Mouse (Mus musculus) hindbrain, embryonic 12.5 days (tissue): ENCODE measurements around the gene Swt1. TPM values are rescaled to one million over a fixed set of nuclear protein-coding genes. Genes with fewer than 3 reads are reported as not detected.
A peak's percentile ranks its signal among the peaks of the same experiment; 100 is the strongest.
"Not testable (repeated sequence)": the region's sequence is repeated elsewhere in the genome, so short reads cannot be mapped to it uniquely, and the experiment has no call there.

Source experiments
- ATAC-seq: fragments of 200-750 bp; cut with Nextera tagmentation; 2 replicates; pipeline ENCODE4 v1.8.0; 2017; ENCODE audit warnings: moderate TSS enrichment; ENCODE audit not compliant: low FRiP score
- H3K27ac ChIP-seq: fragments of 300-500 bp; sonication (generic); 2 replicates; pipeline ENCODE4 v1.5.1; 2016; ENCODE audit warnings: mild to moderate bottlenecking
- H3K27me3 ChIP-seq: fragments of 300-500 bp; sonication (generic); 2 replicates; pipeline ENCODE4 v1.6.1; 2016; ENCODE audit warnings: mild to moderate bottlenecking
- H3K36me3 ChIP-seq: fragments of 300-500 bp; sonication (generic); 2 replicates; pipeline ENCODE4 v1.6.1; 2016; ENCODE audit warnings: mild to moderate bottlenecking
- H3K4me1 ChIP-seq: fragments of 300-500 bp; sonication (generic); 2 replicates; pipeline ENCODE4 v1.6.1; 2016
- H3K4me2 ChIP-seq: fragments of 300-500 bp; sonication (generic); replicated peaks from 2 replicates; pipeline ENCODE4 v1.6.1; 2016; ENCODE audit warnings: mild to moderate bottlenecking
- H3K4me3 ChIP-seq: fragments of 300-500 bp; sonication (generic); 2 replicates; pipeline ENCODE4 v1.5.1; 2016; ENCODE audit warnings: mild to moderate bottlenecking
- H3K9ac ChIP-seq: fragments of 300-500 bp; sonication (generic); 2 replicates; pipeline ENCODE4 v1.6.1; 2016; ENCODE audit warnings: mild to moderate bottlenecking, moderate library complexity
- H3K9me3 ChIP-seq: fragments of 300-500 bp; sonication (generic); replicated peaks from 2 replicates; pipeline ENCODE4 v1.6.1; 2016; ENCODE audit warnings: mild to moderate bottlenecking
- WGBS: fragments of 180-500 bp; shearing (Covaris S2); methylation state at CpG from one replicate; pipeline ENCODE4 v1.1.7; 2016; 5-methylcytosine and 5-hydroxymethylcytosine counted together
- polyA plus RNA-seq: library from polyadenylated mRNA; unstranded; fragments of >200 nt; fragmentation: Nextera tagmentation; extraction: Ambion mirVana; gene quantifications from 2 replicates; pipeline ENCODE4 v1.2.1, GENCODE M21; 2016

The Swt1 gene
- polyA plus RNA-seq, 1 experiment from 2014 or later = 28.8 TPM

DNA sequence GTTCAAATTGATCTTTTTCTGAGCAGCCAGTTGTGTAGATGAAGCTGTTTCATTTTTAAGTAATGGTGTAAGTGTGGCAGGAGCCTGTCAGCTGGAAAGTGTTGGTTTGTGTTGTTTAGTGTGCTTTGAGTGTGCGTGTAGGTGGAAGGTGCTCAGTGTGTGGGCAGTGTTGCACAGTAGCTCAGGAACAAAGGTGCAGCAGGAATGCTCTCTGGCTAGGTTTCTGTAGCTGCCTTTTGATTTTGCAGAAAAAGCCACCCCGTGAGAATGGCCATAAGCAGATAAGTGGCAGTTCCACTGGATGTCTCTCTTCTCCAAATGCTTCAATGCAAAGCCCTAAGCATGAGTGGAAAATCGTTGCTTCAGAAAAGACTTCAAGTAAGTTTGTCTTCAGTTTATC is 68.9 kb downstream of the Swt1 start:
- peaks cover 85% of the 10 kb centered on the region for H3K36me3 ChIP-seq
- 87% methylated on average over 3 of the region's 3 CpGs for WGBS
- H3K27ac ChIP-seq = no peak overlapping the region
- no peak for ATAC-seq
- H3K27me3 ChIP-seq = no peaks in the 10 kb centered on the region
- H3K9ac ChIP-seq = no peak overlapping the region
- H3K4me3 ChIP-seq = no peak overlapping the region
- no peak overlapping the region for H3K4me2 ChIP-seq
- no peaks in the 10 kb centered on the region for H3K4me1 ChIP-seq
- no peaks in the 10 kb centered on the region for H3K9me3 ChIP-seq

DNA sequence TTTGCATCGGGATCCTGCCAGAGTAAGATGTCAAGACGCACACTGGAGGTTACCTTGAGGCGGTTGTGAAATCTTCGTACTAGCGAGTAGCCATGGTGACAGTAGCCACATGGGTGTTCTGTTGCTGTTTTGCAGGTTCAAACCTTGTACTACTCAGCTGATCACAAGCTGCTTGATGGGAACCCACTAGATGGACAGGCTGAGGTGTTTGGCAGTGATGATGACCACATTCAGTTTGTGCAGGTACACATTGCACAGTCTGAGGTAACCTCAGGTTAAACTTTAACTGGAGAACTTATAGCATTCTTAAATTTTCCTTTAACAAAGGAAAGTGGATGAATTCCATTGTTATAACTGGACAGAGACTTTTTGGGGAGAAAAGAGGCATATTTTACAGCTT is 72.3 kb downstream of the Swt1 start:
- Histone ChIP-seq H3K9ac (no peak overlapping the region), H3K4me3 (no peak overlapping the region), H3K27me3 (no peaks in the 10 kb centered on the region), H3K4me1 (no peaks in the 10 kb centered on the region), H3K4me2 (no peak overlapping the region), H3K27ac (no peak overlapping the region), H3K9me3 (no peaks in the 10 kb centered on the region), H3K36me3 (peaks cover 93% of the 10 kb centered on the region)
- no peak for ATAC-seq
- WGBS = 93% methylated on average over 5 of the region's 5 CpGs

DNA sequence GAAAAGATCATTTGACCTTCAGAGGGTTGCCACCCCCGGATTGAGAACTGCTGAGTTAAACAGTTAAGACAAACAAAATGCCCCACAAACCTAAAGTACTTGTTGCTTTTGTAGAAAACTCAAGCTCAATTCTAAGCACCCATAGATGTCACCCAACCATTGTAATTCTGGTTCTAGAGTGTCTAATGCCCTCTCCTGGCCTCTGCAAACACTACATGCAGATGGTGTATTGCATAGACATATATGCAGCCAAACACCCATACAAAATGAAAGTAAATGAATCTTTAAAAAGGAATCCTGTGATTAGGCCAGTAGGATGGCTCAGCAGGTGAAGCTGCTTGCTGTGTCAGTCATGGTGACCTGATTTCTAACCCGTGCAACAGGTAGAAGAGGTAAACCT is 75.3 kb downstream of the Swt1 start:
- Histone ChIP-seq H3K9ac (no peak overlapping the region), H3K4me1 (peaks cover 5% of the 10 kb centered on the region), H3K9me3 (no peaks in the 10 kb centered on the region), H3K36me3 (peaks cover 73% of the 10 kb centered on the region), H3K4me3 (no peak overlapping the region), H3K27ac (no peak overlapping the region), H3K4me2 (no peak overlapping the region), H3K27me3 (no peaks in the 10 kb centered on the region)
- 87% methylated on average over 2 of the region's 2 CpGs for WGBS
- no peak for ATAC-seq

DNA sequence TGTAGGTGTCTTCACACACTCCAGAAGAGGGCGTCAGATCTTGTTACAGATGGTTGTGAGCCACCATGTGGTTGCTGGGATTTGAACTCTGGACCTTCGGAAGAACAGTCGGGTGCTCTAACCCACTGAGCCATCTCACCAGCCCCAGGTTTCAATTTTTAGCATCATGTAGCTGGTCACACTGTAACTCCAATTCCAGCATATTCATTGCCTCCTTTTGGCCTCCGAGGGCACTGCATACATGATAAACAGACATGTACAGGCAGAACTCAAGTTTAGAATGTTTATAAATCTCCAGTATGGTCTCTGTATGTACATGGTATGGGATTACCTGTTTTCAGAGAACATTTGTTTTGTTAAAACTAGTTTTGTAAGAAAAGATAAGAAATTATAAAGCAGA is 80.0 kb downstream of the Swt1 start:
- ATAC-seq, H3K27ac ChIP-seq, H3K27me3 ChIP-seq, H3K4me2 ChIP-seq, H3K9me3 ChIP-seq, H3K4me3 ChIP-seq, H3K9ac ChIP-seq: not testable (repeated sequence)
- WGBS = 85% methylated on average over 4 of the region's 4 CpGs
- peaks cover 32% of the 10 kb centered on the region for H3K36me3 ChIP-seq
- H3K4me1 ChIP-seq = peaks cover 25% of the 10 kb centered on the region

DNA sequence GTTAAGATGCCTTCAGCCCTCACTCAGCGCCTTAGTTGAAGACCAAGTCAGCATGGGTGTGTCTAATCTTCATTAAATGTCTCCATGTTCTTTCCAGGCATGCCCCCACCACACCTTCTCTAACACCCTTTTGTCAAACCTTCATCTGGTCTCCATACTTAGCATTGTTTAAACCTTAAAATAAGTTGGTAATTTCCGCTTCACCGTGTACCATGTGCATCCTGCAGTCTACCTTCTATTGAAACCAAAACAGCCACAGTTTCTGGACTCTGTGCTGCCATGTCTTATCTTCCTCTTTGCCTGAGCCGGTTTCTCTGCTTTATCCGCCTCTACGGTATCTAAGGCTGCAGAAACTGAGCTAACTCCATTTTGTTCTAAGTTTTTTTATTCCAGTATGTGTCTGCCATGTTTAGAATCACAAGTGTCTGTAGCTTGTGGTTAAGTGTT is 81.6 kb downstream of the Swt1 start:
- WGBS = 55% methylated on average over 6 of the region's 6 CpGs
- Histone ChIP-seq H3K27me3 (no peaks in the 10 kb centered on the region), H3K4me2 (peak overlapping the region; percentile 62), H3K27ac (no peak overlapping the region), H3K36me3 (peaks cover 18% of the 10 kb centered on the region), H3K4me1 (peaks cover 32% of the 10 kb centered on the region), H3K9ac (peak overlapping the region; percentile 3), H3K4me3 (peak overlapping the region; percentile 95), H3K9me3 (no peaks in the 10 kb centered on the region)
- ATAC-seq = no peak

DNA sequence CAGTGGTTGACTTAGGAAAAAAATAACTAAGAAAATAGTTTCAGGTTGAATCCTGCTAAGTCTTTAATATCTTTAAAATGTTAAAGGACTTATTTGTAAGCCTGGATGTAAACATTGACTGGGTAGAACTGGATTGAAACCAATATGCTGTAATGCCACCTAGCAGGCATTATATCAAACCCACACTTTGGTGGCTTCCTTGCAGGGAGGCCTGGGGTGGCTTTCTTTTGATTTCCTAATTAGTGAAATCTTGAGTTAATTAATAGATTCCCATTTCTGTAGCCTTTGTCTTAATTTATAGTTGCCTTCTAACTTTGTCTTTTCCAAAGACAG is 82.4 kb downstream of the Swt1 start:
- H3K27ac ChIP-seq = no peak overlapping the region
- H3K4me3 ChIP-seq = peak overlapping the region; percentile 95
- H3K9me3 ChIP-seq = no peaks in the 10 kb centered on the region
- peak overlapping the region; percentile 62 for H3K4me2 ChIP-seq
- H3K9ac ChIP-seq = peak overlapping the region; percentile 98
- H3K4me1 ChIP-seq = peaks cover 32% of the 10 kb centered on the region
- ATAC-seq = no peak
- H3K36me3 ChIP-seq = peaks cover 10% of the 10 kb centered on the region
- H3K27me3 ChIP-seq = no peaks in the 10 kb centered on the region

DNA sequence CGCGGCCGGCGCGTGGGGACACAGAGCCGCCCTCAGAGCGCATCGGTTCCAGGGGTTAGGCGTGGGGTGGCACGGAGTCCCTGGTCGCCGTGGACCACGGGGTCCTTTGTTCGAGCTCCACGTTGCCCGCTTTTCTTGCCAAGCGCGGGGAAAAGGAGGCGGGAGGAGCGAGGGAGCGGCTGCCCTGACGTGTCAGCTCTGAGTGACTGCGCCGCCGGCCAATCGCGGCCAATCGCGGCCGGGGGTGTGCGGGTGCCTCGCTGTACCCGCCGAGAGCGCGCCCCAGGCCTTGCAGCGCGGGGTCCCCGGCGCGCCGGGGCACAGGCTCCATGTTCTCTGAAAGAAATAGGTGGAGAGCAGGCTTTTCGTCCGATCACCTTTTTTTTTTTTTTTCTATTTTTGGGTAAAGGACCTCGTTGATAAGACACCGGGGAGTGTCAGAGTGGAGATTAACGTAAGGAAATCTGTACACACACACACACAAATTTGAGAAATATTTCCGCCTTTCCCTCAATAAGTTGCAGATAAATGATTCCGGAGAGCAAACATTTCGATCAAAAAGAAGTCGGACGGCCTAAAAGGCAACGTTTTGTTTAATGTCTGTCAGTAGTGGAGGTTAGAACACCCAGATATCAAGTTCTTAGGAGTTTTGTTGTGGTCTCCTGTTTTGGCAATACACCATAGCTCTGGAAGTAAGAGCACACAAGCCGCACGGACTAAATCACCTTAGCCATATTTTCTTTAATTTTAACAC is 83.0 kb downstream of the Swt1 start:
- Histone ChIP-seq H3K27me3 (no peaks in the 10 kb centered on the region), H3K27ac (peak overlapping the region; percentile 95), H3K4me2 (peak overlapping the region; percentile 62), H3K36me3 (peaks cover 8% of the 10 kb centered on the region), H3K9ac (peak overlapping the region; percentile 98), H3K9me3 (no peaks in the 10 kb centered on the region), H3K4me3 (peak overlapping the region; percentile 95), H3K4me1 (peaks cover 32% of the 10 kb centered on the region)
- ATAC-seq = peak; percentile 87
- WGBS = under 1% methylated on average over 55 of the region's 55 CpGs

DNA sequence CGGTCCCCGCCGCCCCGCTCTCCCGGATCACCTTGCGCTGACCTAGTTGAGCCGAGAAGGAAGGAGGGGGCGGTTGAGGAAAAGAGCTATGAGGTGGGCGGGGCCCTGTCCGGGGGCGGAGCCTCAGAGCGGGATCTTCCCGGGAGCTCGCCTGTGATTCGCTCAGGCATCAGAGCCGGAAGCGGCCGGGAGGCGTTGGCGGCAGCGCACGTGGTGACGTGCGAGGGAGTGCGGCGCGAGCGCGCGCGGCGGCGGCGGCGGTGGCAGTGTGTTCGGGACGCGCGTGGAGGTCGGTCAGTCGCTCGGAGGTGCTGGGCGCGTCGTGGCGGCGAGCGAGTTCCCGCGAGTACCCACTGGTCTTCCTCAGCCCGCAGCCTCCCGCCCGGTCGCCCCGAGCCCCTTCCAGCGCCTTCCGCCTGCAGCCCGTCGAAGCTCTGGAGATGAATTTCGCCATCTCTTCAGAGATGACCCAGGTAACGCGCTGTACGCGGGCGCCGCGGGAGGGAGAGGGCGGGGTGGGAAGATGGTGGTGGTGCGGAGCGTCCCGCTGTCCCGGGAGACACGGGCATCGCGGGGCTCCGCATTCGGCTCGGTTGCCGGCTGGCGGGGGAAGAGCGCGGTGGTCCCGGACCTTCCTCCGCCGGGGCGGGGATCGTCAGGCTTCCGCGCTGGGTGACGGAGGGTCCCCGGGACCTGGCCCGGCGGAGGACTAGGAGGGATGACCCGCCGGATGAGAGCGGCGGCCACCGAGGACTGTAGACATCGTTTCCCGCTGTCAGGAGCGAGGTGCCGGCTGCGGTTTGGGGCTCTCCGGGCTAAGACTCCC is 83.8 kb downstream of the Swt1 start, which contains the start of gene Ivns1abp:
TSS of gene Ivns1abp (plus strand) at position 195 of the 826 bp plus-strand sequence.
- peak within 1 kb of the TSS; percentile 98 for H3K9ac ChIP-seq
- ATAC-seq = peak; percentile 94
- H3K9me3 ChIP-seq = no peaks in the 10 kb centered on the region
- H3K4me2 ChIP-seq = peak within 1 kb of the TSS; percentile 62
- H3K36me3 ChIP-seq = peaks cover 1% of the 10 kb centered on the region
- peaks cover 36% of the 10 kb centered on the region for H3K4me1 ChIP-seq
- peak within 1 kb of the TSS; percentile 95 for H3K27ac ChIP-seq
- peak within 1 kb of the TSS; percentile 95 for H3K4me3 ChIP-seq
- under 1% methylated on average over 91 of the region's 104 CpGs for WGBS
- H3K27me3 ChIP-seq = no peaks in the 10 kb centered on the region

DNA sequence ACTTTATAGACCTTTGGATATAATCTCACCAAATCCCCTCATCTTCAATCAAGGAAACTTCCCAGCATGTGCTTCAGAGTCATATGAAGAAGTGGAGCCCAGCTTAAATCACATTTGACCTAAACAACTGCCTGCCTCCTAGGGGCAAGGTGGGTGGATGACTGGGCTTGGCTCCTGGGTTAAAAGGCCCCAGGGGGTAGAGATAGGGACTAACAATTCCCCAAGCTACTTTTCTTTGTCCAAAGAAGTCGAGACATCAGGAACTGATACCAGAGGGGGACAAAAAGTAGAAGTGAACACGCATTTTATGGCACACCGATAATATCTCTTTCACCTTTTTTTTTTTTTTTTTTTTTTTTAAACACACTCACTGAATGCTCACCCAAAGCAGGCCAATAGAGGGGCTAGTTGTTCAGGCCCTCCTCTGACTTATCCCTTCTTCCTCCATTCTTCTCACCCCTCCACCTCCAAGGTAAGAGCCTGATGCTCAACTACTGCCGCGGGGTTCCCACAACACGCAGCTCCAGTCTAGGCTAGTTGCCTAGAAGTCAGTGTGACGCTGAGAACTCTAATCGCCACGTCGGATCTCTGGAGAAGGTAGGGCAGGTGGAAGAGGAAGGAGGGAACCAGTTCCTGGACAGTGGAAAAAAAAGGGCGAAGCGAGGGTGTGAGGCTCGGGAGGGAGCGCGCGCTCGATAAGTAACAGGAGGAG is 84.5 kb downstream of the Swt1 start:
- Histone ChIP-seq H3K9me3 (no peaks in the 10 kb centered on the region), H3K36me3 (no peaks in the 10 kb centered on the region)

DNA sequence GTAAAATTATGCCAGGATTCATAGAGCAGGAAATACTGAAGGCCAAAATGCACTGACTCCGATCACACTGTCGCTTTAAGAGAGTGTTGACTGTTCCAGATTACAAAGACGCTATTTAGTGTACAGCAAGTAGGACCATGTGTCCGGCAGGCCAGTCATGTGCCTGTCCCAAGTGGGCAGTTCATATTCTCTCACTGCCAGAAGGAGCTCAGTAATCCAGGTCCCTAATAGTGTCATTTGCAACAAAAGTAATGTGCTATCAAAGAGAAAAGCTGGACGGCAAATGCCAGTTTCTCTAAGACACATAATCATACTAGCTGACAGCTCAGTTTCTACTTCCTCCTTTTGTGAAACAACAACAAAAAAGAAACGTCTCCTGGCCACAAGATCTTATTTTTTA is 85.3 kb downstream of the Swt1 start:
- no peak overlapping the region for H3K9ac ChIP-seq
- WGBS = 31% methylated on average over 6 of the region's 6 CpGs
- H3K27ac ChIP-seq = no peak overlapping the region

More for the DNA sequence above, 84.5 kb downstream of the Swt1 start:
- Histone ChIP-seq H3K4me1 (peaks cover 34% of the 10 kb centered on the region), H3K27me3 (no peaks in the 10 kb centered on the region), H3K4me2 (peak overlapping the region; percentile 62), H3K27ac (peak overlapping the region; percentile 95), H3K4me3 (peak overlapping the region; percentile 95), H3K9ac (peak overlapping the region; percentile 98)
- 1% methylated on average over 17 of the region's 17 CpGs for WGBS
- ATAC-seq = no peak; the same call in 1 of the 2 replicates

DNA sequence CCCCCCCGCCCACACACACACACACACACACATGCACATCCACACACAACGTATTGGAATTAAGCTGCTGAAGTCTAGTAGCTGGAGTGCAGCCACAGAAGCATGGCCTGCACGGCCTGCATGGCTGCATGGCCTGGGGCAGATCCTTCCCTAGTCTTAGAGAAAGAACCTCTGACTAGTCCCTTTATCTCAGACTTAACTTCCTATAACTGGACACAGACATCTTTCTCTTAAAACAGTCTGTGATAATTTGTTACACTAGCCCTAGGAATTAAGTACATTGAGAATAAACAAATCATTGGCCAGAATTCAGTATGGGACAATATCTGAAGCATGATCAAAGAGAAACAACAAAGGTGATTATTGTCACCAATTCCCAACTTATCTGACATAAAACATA is 85.9 kb downstream of the Swt1 start:
- H3K36me3 ChIP-seq = no peaks in the 10 kb centered on the region
- H3K9me3 ChIP-seq = no peaks in the 10 kb centered on the region
- 76% methylated on average over 3 of the region's 3 CpGs for WGBS
- ATAC-seq = no peak
- no peak overlapping the region for H3K27ac ChIP-seq
- peaks cover 33% of the 10 kb centered on the region for H3K4me1 ChIP-seq
- H3K4me3 ChIP-seq = no peak overlapping the region
- no peaks in the 10 kb centered on the region for H3K27me3 ChIP-seq
- no peak overlapping the region for H3K9ac ChIP-seq
- H3K4me2 ChIP-seq = no peak overlapping the region

More for the DNA sequence above, 85.3 kb downstream of the Swt1 start:
- ATAC-seq = no peak
- Histone ChIP-seq H3K4me1 (peaks cover 33% of the 10 kb centered on the region), H3K4me3 (0 out of 2 replicates have a peak overlapping the region, but pooled peaks have one; percentile 10), H3K4me2 (peak overlapping the region; percentile 62), H3K27me3 (no peaks in the 10 kb centered on the region), H3K36me3 (no peaks in the 10 kb centered on the region), H3K9me3 (no peaks in the 10 kb centered on the region)
